ENCODE assay signal across 13 mouse cellular contexts in the genomic region with DNA sequence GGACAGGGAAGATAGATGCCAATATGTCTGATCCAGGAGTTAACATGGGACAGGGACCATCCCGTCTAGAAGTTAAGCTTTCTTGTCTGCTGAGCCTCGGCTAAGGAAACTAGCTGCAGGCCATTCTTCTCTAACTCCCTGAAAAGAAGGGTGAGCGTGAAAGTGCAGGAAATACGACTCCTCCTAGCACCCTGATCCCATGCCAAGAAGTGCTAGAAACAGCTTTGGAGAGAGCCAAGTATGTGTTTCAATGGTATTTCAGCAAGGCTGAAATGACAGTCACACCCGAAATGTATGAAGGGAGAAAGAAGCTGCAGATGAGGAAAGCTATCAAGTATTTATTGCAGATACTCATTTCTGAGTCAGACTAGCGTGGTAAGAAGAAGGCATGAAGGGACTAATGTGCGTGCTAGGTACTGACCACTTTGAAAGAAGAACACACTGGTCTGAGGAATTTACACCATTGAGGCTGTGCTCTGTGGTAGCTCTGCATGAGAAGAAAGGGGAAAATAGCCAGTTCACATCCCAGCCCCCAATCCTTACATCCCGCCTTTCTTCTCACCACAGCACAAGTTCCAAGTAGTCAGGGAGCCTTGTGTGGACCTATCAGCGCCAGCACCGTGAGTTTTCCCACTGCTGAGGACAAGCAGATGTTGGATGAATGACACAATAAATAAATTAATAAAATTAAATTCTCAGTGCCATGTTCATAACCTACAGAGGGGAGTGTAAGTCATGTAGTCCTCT. TPM values are rescaled to one million over a fixed set of nuclear protein-coding genes. Genes with fewer than 3 reads are reported as not detected.
DNase-seq lines count a peak whose midpoint lies in the region; ATAC-seq and TF ChIP-seq lines count a peak whose summit lies in the region.
"Had no signal": no experiment of that assay in that cellular context is flagged by ENCODE, and none has a peak within 500 bp of the region (broad histone marks: within the 10 kb centered on the region; RNA-seq: fewer than 3 reads in every experiment).

No protein-coding gene starts in this region.

- H3K4me2 ChIP-seq in kidney, embryonic 15.5 days, result no peak overlapping the region
- H3K4me2 ChIP-seq in kidney, embryonic 16.5 days (replicated peaks; ENCODE audit: low read depth, low read length), result no peak overlapping the region
- H3K4me2 ChIP-seq in lung, postnatal 0 days (replicated peaks; ENCODE audit: low read depth, low read length), result 0 out of 2 replicates have a peak overlapping the region, but pooled peaks have one; percentile 1

- peak; percentile 75 for DNase-seq in adipocyte (ENCODE audit: low spot score)
- peak; percentile 27 for DNase-seq in gastrocnemius, postnatal 10 days
- peak; percentile 90 for DNase-seq in lung, postnatal 0 days (ENCODE audit: low spot score)
- DNase-seq in T-cell, adult 2 months (ENCODE audit: low spot score), result no peak
- DNase-seq in testis, postnatal 10 days (ENCODE audit: low spot score), result no peak
- no peak for DNase-seq in forebrain, embryonic 10.5 days (ENCODE audit: extremely low spot score, low spot score)
- DNase-seq: cerebellum, adult 8-10 months had no signal

- no peak for TF ChIP-seq EP300 in lung, postnatal 0 days (IDR thresholded peaks at IDR 0.05)

- no peak overlapping the region for H3K4me3 ChIP-seq in kidney, embryonic 15.5 days (replicated peaks)
- no peak overlapping the region for H3K4me3 ChIP-seq in kidney, embryonic 16.5 days (ENCODE audit: low read length)
- no peak overlapping the region for H3K4me3 ChIP-seq in lung, postnatal 0 days (ENCODE audit: low read depth, low read length)
- H3K4me3 ChIP-seq in forebrain, embryonic 10.5 days, result no peak overlapping the region
- H3K4me3 ChIP-seq: erythroblast, embryonic 14.5 days; left cerebral cortex, adult 2 months had no signal

- no peak overlapping the region for H3K9ac ChIP-seq in kidney, embryonic 15.5 days
- H3K9ac ChIP-seq in kidney, embryonic 16.5 days (replicated peaks; ENCODE audit: low read length), result no peak overlapping the region
- H3K9ac ChIP-seq in lung, postnatal 0 days (replicated peaks; ENCODE audit: low read depth), result no peak overlapping the region

- ATAC-seq in kidney, embryonic 15.5 days (replicated peaks; ENCODE audit: low FRiP score), result no peak
- no peak for ATAC-seq in kidney, embryonic 16.5 days (ENCODE audit: low FRiP score, low TSS enrichment)
- ATAC-seq in lung, postnatal 0 days, result peak; percentile 64
- ATAC-seq: midbrain, embryonic 16.5 days had no signal

- 53% methylated on average over 10 of the region's 10 CpGs for WGBS in kidney, embryonic 15.5 days
- WGBS in kidney, embryonic 16.5 days, result 55% methylated on average over 10 of the region's 10 CpGs
- 37% methylated on average over 10 of the region's 10 CpGs for WGBS in lung, postnatal 0 days
- 74% methylated on average over 10 of the region's 10 CpGs for WGBS in forebrain, embryonic 10.5 days

- no peaks in the 10 kb centered on the region for H3K36me3 ChIP-seq in kidney, embryonic 15.5 days
- H3K36me3 ChIP-seq in kidney, embryonic 16.5 days (ENCODE audit: insufficient read depth, low read length), result no peaks in the 10 kb centered on the region
- H3K36me3 ChIP-seq in lung, postnatal 0 days (ENCODE audit: insufficient read depth, low read length), result no peaks in the 10 kb centered on the region
- no peaks in the 10 kb centered on the region for H3K36me3 ChIP-seq in forebrain, embryonic 10.5 days (replicated peaks)

- H3K27ac ChIP-seq in kidney, embryonic 15.5 days, result peak overlapping the region; percentile 37; the same call in 1 of the 2 replicates
- H3K27ac ChIP-seq in kidney, embryonic 16.5 days (ENCODE audit: low read length), result no peak overlapping the region
- H3K27ac ChIP-seq in lung, postnatal 0 days (ENCODE audit: low read length), result no peak overlapping the region
- no peak overlapping the region for H3K27ac ChIP-seq in forebrain, embryonic 10.5 days
- H3K27ac ChIP-seq: left cerebral cortex, adult 2 months had no signal

- no peaks in the 10 kb centered on the region for H3K9me3 ChIP-seq in kidney, embryonic 15.5 days (replicated peaks)
- no peaks in the 10 kb centered on the region for H3K9me3 ChIP-seq in kidney, embryonic 16.5 days (ENCODE audit: low read length)
- H3K9me3 ChIP-seq in lung, postnatal 0 days (ENCODE audit: low read length), result no peaks in the 10 kb centered on the region
- no peaks in the 10 kb centered on the region for H3K9me3 ChIP-seq in forebrain, embryonic 10.5 days

- no peak for TF ChIP-seq CTCF in lung, postnatal 0 days (IDR thresholded peaks at IDR 0.05)

- no peaks in the 10 kb centered on the region for H3K27me3 ChIP-seq in kidney, embryonic 15.5 days
- H3K27me3 ChIP-seq in kidney, embryonic 16.5 days (ENCODE audit: insufficient read depth, low read length), result no peaks in the 10 kb centered on the region
- no peaks in the 10 kb centered on the region for H3K27me3 ChIP-seq in lung, postnatal 0 days (replicated peaks; ENCODE audit: insufficient read depth, low read length)
- no peaks in the 10 kb centered on the region for H3K27me3 ChIP-seq in forebrain, embryonic 10.5 days (ENCODE audit: poor library complexity, severe bottlenecking)

- no peaks in the 10 kb centered on the region; the same call in 1 of the 2 replicates for H3K4me1 ChIP-seq in kidney, embryonic 15.5 days
- no peaks in the 10 kb centered on the region for H3K4me1 ChIP-seq in kidney, embryonic 16.5 days (ENCODE audit: insufficient read depth, low read length)
- no peaks in the 10 kb centered on the region for H3K4me1 ChIP-seq in lung, postnatal 0 days (ENCODE audit: insufficient read depth, low read depth, low read length)
- H3K4me1 ChIP-seq in forebrain, embryonic 10.5 days, result no peaks in the 10 kb centered on the region

RNA-seq across cellular contexts. Expression of a gene that starts 33.0 kb away (rescaled TPM):
- 25.6 and 35.8 TPM in 2 replicates for polyA plus RNA-seq in kidney, embryonic 15.5 days (2015; fragmentation: Nextera tagmentation; extraction: Ambion mirVana)
- polyA plus RNA-seq in kidney, embryonic 16.5 days (2015; fragmentation: Nextera tagmentation; extraction: Ambion mirVana), result 28.2 and 33.7 TPM in 2 replicates
- total RNA-seq in gastrocnemius, postnatal 10 days (2021), result 10 to 100 TPM; 13.6 to 15.2 TPM
- 21.9 and 26.7 TPM in 2 replicates for polyA plus RNA-seq in lung, postnatal 0 days (2015; fragmentation: Nextera tagmentation; extraction: Ambion mirVana)
- polyA plus RNA-seq in forebrain, embryonic 10.5 days (2016; fragmentation: Nextera tagmentation; extraction: Ambion mirVana), result 3.4 and 3.9 TPM in 2 replicates
- polyA plus RNA-seq: erythroblast, embryonic 14.5 days had no signal

RNA-seq across cellular contexts. Expression of a gene that starts 57.4 kb away (rescaled TPM):
- polyA plus RNA-seq in kidney, embryonic 15.5 days (2015; fragmentation: Nextera tagmentation; extraction: Ambion mirVana), result not detected in 2 replicates
- not detected in 2 replicates for polyA plus RNA-seq in kidney, embryonic 16.5 days (2015; fragmentation: Nextera tagmentation; extraction: Ambion mirVana)
- total RNA-seq in gastrocnemius, postnatal 10 days (2021), result not detected
- not detected in 2 replicates for polyA plus RNA-seq in lung, postnatal 0 days (2015; fragmentation: Nextera tagmentation; extraction: Ambion mirVana)
- not detected in 2 replicates for polyA plus RNA-seq in forebrain, embryonic 10.5 days (2016; fragmentation: Nextera tagmentation; extraction: Ambion mirVana)
- total RNA-seq: left cerebral cortex, adult 2 months had no signal
- polyA plus RNA-seq: erythroblast, embryonic 14.5 days; liver, embryonic 16.5 days; midbrain, embryonic 16.5 days had no signal

Comparison
In these comparisons a context has a peak if more than half of its experiments do, and no peak if none do; other contexts are left out.
1. DNase-seq: peak in adipocyte (single experiment), gastrocnemius, postnatal 10 days (single experiment) and lung, postnatal 0 days (single experiment); none in T-cell, adult 2 months (single experiment), testis, postnatal 10 days (single experiment) and forebrain, embryonic 10.5 days (single experiment).